Mouse (Mus musculus): ENCODE results near the gene Dok4.
"Not testable (repeated sequence)": the region's sequence is repeated elsewhere in the genome, so short reads cannot be mapped to it uniquely, and the experiment has no call there.

Dok4 gene

DNA sequence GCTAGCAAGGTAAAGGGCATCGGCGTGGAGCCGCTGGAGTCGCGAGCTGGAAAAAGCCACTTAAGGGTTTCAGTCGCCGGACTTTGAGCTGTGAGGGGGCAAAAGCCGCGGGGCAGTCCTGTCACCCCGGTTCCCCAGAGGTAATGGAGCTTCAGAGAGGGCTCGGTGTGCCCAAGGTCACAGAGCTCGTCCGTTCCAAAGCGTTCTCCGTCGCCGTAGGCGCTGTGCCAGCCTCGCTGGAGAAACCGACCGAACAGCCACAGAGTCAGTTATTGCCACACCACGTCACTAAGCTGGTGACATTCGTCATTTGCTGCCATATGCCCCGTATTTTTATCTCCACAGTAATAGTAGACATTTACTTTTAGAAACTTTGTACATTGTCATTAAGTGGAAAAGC lies 37.5 kb downstream of the Dok4 start:
- DNase-seq (ENCODE audit: low spot score): peak; percentile 72

DNA sequence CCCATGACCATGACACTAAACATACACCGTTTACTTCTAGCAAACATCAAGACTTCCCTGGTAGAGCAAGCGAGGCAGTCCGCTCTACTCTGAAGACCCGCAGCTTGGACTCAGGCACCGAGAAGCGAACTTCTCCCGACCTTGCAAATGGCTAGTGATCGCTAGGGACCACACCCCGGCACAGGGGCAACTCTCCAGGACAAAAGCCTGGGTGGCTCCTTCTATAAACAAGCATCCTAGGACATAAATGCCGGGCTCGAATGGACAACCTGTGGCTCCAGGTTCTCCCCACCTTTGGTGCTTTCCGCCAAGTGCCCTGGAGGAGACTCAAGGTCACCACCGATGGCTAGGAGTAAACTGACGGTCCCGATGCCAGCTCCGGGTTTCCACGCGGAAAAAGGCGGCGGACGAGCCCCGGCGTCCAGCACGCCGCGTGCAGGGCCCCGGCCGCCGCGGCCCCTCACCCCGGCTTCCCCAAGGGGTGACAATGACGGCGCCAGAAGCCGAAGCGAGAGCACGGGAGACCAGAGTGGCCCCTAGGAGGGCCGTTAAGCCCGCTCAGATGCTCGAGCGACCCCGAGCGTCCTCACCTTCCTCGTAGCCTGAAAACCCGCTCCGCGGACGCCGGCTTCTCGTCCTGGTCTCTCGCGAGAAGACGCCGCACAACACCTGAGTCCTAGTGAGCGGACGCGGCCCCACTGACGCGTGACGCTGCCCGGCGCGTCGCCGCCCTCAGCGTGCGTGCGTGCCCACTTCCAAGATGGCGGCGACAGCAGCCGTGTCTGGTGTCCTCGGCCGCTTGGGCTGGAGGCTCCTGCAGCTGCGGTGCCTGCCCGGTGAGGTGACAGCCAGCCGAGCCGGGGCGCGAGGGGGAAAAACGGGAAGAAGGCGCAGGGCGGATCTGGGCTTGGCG lies 38.2 kb downstream of the Dok4 start, which contains the start of the genes Coq9 and Ciapin1:
TSS of gene Coq9 (plus strand) at position 660 of the 913 bp plus-strand sequence.
TSS of gene Ciapin1 (minus strand) at position 697 of the 913 bp plus-strand sequence.
- DNase-seq (ENCODE audit: low spot score): peak; percentile 94

DNA sequence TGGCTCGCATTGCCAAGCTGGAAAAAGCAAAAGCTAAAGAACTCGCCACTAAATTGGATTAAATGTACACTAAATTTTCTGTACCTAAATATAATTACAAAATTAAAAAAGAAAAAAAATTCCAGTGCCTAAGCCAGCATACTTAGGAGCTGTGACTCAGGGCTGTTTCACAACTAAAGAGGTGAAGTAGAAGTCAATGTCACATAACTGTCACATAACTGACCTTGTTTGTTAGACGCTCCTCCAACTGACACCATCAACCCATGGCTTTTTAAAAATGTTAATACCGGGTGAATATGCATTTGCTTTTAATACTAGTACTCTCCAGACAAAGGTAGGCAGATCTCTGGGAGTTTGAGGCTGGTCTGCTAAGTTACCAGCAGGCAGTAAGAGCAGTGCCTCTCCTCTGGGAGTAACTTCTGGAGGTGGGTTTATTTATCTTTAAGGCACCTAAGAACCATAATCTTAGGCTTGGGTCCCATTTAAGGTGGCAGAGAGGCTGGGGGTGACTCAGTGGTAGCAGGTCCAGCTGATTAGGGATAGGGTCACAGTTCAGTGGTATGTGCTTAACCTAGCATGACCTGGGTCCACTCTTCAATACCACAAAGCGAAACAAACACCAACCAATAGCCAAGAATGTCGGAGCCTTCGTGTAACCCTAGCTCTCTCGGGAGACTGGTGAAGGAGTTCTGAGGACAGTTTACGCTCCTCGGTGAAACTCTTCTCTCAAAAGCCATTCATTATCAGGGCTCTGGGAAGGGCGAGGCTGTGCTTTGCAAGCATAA lies 39.5 kb downstream of the Dok4 start:
- no peak for DNase-seq (ENCODE audit: low spot score)

DNA sequence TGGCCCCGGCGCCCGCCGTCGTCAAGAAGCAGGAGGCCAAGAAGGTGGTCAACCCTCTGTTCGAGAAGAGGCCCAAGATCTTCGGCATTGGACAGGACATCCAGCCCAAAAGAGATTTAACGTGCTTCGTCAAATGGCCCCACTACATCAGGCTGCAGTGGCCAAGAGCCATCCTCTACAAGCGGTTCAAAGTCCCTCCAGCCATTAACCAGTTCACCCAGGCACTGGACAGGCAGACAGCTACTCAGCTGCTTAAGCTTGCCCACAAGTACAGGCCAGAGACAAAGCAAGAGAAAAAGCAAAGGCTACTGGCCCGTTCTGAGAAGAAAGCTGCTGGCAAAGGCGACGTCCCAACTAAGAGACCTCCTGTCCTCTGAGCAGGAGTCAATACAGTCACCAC lies 40.4 kb downstream of the Dok4 start:
- DNase-seq (ENCODE audit: low spot score): not testable (repeated sequence)

DNA sequence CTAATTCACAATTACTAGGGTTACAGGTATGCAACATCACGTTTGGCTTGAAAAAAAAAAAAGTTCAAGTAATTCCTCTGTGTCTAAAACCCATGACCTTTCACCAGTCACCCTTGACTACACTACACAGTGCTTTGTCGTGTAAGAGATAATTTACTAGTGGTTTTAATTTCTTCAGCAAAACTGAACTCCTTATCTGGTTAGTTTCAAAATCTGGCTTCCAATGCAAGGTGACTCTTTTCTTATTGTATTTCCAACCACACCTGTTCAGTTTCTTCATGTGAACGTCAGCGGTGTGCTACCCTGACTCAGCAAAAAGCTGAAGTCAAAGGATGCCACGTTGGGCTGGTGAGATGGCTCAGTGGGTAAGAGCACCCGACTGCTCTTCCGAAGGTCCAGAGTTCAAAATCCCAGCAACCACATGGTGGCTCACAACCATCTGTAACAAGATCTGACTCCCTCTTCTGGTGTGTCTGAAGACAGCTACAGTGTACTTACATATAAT lies 42.2 kb downstream of the Dok4 start:
- not testable (repeated sequence) for DNase-seq (ENCODE audit: low spot score)

DNA sequence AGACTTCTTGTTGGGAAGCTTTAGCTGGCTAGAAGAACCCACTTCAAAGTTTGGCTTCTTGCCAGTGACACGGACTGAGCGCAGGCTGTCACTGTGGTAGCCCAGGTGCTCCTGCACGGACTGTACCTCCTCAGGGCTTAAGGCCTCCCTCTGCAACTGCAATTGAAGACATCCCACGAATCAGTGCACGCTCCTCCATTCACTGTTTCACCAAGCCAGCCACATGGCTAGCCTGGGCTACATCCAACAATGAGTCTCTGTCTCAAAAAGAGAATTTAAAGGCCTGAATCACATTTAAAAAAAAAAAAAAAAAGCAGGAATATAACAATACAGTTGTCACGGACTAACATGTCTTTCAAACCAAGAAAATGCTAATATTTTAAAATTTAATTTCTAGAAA lies 47.8 kb downstream of the Dok4 start:
- no peak for DNase-seq (ENCODE audit: low spot score)

DNA sequence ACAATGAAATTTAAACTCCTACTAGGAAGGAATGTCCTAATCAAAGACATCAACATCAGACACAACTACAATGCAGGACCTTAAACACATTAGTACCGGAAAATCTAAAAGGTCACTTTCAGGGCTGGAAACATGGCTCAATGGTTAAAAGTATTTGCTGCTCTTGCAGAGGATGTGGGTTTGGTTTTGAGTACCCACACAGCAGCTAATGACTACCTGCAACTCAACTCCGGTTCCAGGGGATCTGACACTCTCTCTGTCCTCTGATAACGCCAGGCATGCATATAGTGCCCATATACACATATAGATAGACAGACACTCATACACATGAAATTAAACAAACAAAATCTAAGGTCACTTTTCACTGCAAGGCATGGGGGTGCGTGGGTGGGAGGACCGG lies 49.9 kb downstream of the Dok4 start:
- no peak for DNase-seq (ENCODE audit: low spot score)

DNA sequence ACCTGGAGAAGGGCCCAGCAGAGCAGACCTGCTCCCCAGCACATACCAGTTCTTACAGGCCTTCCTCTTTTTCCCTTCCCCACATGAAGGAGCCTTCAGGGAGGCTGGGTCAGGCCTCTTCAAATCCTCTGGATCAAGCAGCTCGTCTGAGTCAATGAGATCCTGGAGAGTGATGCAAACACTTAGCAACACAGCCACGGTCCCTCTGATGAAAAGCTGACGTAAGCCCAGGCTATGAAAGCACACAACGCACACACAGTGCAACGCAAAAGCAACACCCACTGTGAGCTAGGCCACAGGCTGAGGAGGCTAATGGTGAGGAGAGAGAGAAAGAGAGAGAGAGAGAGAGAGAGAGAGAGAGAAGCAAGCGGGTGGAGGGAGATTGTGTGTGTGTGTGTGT lies 51.0 kb downstream of the Dok4 start:
- DNase-seq (ENCODE audit: low spot score): no peak

DNA sequence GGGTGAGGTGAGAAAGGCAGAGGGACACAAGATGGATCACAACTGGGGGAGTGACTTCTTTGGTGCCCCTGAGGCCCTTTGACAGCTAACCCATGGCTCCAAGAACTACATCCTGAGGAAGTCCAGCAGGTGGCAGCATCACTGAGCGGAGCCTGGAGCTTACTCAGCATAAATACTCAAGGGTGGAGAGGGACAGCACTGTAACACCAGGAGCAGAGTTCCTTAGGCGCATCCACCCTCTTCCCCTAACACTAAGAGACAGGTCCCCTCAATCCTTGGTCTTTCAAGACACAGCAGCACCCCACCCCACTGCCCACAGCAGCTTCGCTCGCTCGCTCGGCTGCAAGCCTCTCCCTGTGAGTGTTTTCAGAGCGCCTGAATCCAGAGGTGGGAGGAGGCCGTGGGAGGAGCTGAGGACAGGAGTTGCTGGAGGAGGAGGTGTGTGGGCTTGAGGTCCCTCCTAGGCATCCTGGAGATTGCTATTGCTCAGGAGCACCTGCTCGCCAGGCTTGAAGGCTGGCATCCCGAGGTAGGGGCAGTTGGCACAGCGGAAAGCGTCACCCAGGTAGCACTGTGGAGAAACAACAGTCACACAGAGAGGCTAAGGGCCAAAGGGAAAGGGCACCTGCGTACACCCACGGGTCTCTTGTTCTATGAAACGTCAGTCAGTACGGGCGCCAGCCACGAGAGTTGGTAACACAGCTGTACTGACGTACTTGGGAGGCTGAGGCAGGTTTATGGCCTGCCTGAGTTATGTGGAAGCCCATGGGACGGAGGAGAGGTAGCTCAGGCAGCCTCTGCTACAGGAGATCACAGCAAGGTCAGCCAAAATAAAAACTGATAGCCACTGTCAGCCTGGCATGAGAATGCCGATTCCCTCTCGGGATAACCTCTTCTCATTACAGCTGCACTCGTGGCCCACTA lies 53.2 kb downstream of the Dok4 start:
- DNase-seq (ENCODE audit: low spot score): peak; percentile 68

DNA sequence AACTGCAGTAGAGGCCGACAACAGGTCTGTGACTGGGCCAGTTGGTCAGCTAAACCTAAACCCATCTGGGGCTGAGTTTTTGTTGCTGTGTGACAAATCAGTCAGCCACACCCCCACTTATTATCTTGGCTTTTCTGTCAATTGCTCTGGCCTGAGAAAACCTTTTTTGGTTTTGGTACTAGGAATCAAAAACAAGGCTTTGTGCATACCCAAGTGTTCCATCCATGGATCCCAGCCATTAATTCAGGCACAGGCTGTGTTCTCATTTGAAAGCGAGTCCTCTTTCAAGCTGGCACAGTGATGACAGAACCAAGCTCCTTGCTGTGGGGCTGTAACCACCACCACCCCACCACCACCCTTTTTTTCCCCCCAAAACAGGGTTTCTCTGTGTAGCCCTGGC lies 54.7 kb downstream of the Dok4 start:
- DNase-seq (ENCODE audit: low spot score): no peak

DNA sequence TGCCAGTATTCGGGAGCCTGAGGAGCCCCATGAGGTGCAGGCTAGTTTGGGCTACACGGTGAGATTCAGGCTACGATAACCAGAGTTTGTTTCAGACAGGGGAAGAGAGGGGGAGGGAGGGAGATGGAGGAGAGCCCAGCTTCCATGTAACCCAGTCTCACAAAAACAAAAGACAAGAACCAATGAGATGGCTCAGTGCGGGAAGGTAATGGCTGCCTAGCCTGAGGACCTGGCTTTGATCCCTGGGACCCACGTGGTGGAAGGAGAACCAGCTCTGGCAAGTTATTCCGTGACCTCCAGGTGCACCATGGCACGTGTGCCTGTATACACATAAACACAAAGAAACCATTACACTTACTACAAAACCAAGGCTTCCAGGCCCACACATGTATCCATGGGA lies 55.6 kb downstream of the Dok4 start:
- no peak for DNase-seq (ENCODE audit: low spot score)

DNA sequence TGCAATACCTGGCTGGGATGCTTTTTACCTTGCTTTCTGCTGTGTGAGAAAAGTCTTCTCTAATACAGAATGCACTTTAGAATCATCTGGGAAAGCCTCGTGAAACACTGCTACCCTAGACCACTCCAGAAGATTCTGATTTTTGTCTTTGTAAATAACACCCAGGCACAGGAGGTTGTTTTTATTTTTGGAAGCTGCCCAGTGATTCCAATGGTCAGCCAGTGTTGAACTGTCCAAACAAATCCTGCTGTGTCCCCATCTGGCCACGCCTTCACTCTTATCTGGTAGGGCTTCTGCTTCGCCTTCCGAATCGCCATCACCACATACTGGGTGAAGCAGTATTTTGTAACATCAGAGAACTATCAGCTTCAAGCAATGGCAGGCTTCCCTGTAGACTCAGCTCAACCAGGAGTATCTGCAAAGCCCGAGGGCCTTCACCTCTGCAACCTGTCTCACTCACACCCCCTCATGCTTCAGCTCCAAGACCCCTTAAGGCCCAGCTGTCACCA lies 56.4 kb downstream of the Dok4 start:
- DNase-seq (ENCODE audit: low spot score): no peak

DNA sequence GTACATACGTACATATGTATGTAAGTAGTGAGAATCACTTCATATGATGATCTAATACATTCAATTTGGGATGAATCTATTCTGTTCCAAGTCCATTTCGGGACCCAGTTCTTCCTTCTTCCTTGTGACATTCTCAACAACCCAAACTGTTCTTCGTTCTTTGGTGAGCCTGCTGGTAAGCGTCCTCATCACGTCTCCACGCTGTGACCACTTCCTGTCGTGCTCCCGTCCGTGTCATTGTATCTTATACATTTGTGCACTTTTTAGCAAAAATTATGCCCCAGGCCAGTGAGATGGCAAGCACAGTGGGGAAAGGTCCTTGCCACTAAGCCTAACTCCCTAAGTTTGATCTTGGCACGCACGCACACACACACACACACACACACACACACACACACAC lies 58.2 kb downstream of the Dok4 start:
- no peak for DNase-seq (ENCODE audit: low spot score)

DNA sequence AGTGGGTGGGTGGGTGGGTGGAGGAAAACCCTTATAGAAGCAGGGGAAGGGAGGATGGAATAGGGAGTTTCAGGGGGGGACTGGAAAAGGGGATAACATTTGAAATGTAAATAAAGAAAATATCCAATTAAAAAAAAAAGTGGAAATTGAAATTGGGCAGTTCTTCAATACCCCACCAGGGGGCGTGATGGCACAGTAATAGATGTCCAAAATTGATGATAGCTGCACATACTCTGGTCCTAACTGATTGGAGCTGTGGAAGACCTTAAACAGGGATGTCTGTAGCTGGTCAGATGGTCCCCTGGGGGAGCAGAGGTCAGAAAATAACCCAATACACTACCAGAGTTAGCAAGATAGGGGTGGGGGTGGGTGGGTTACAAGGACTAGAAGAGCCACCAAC lies 61.6 kb downstream of the Dok4 start:
- no peak for DNase-seq (ENCODE audit: low spot score)
